Mouse (Mus musculus): Measurements from ENCODE around the gene Magt1. TPM values are rescaled to one million over a fixed set of nuclear protein-coding genes. Genes with fewer than 3 reads are reported as not detected.
"Not testable (repeated sequence)": the region's sequence is repeated elsewhere in the genome, so short reads cannot be mapped to it uniquely, and the experiment has no call there.

Gene Magt1
- total and polyA plus RNA-seq, 3 experiments, result 48.5 to 78.4 (median 55.1) TPM

DNA sequence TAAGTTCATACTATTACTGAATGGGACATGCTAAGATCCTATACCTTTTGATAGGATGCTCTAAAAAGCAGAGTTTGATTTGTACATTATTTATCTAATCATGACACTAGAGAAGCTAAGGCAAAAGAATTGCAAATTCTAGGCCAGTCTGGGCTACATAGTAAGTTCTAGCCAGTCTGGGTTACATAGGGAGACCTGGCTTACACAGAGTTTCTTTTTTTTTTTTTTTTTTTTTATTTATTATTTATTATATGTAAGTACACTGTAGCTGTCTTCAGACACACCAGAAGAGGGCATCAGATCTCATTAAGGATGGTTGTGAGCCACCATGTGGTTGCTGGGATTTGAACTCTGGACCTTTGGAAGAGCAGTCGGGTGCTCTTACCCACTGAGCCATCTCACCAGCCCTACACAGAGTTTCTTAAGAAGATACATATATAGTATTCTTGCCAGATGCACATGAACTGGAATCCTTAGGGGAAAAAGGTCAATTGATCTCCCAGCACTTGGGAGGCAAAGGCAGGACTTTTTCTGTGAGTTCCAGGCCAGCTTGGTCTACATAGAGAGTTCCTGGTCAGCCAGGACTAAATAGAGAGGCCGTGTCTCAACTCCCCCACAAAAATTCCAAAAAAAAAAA, 3.2 kb upstream of the Magt1 start:
- dilution Hi-C loops (cut with MboI; ENCODE audit: extremely low pct_ligation_motif_present, extremely low pct_unique_long_range_greater_than_20kb, low sequenced_read_pairs); H3K27ac ChIP-seq (ENCODE audit: insufficient read depth, low read depth): not testable (repeated sequence)
- peak overlapping the region in 2 of 3 experiments; percentile 62 to 76 for H3K4me3 ChIP-seq (replicated peaks in 1 of 3; ENCODE audit: low read depth in 2 of 3, low read length in 2 of 3, poor library complexity in 1 of 3)

GRCm38 (mm10) chrX:106013217-106013616, 1.5 kb upstream of the Magt1 start:
- peak; percentile 68 for DNase-seq (ENCODE audit: extremely low read depth)
- no peaks in the 10 kb centered on the region for H3K27me3 ChIP-seq (replicated peaks)

More for the DNA sequence above, 3.2 kb upstream of the Magt1 start:
- TF ChIP-seq TBP (conservative IDR thresholded peaks at IDR 0.05; ENCODE audit: low read depth, low read length), result peak; percentile 90
- TF ChIP-seq ZNF384 (IDR thresholded peaks at IDR 0.05; ENCODE audit: low read depth, low read length), result 0 out of 2 replicates have a peak, but pooled peaks have one; percentile 17
- TF ChIP-seq MAFK (IDR thresholded peaks at IDR 0.05; ENCODE audit: insufficient replicate concordance, low read length), result peak; percentile 35; the same call in 1 of the 2 replicates
- H3K9ac ChIP-seq (ENCODE audit: insufficient read depth, low read depth), result peak overlapping the region; percentile 81; the same call in 1 of the 2 replicates
- H3K27me3 ChIP-seq (replicated peaks); H3K4me1 ChIP-seq (ENCODE audit: control insufficient read depth in 1 of 2, insufficient read depth in 2 of 2); DNase-seq (ENCODE audit: extremely low read depth); H3K9me3 ChIP-seq (replicated peaks; ENCODE audit: low read length): not testable (repeated sequence)
- peak overlapping the region; percentile 5; the same call in 1 of the 2 replicates for H3K4me2 ChIP-seq (ENCODE audit: insufficient read depth, low read depth, poor library complexity, severe bottlenecking)
- H3K36me3 ChIP-seq (replicated peaks in 1 of 2; ENCODE audit: control insufficient read depth in 1 of 2, insufficient read depth in 1 of 2, low read length in 1 of 2), result peaks cover 11 to 12% of the 10 kb centered on the region in 2 experiments
- in situ Hi-C loops (cut with MboI; ENCODE audit: low pct_ligation_motif_present, low pct_unique_long_range_greater_than_20kb, low sequenced_read_pairs), result loop anchor here (5.0 to 10.0 kb wide), 2 partner anchors 90 to 152 kb away; partner anchors contain the start of gene Atrx
- H3K79me2 ChIP-seq (replicated peaks; ENCODE audit: control insufficient read depth, extremely low read depth, insufficient read depth, poor library complexity, severe bottlenecking), result peaks cover 19% of the 10 kb centered on the region

More at GRCm38 (mm10) chrX:106013217-106013616, 1.5 kb upstream of the Magt1 start:
- H3K79me2 ChIP-seq (replicated peaks; ENCODE audit: control insufficient read depth, extremely low read depth, insufficient read depth, poor library complexity, severe bottlenecking), result peaks cover 32% of the 10 kb centered on the region
- peak overlapping the region; percentile 36; the same call in 1 of the 2 replicates for H3K4me2 ChIP-seq (ENCODE audit: insufficient read depth, low read depth, poor library complexity, severe bottlenecking)
- dilution Hi-C loops (cut with MboI; ENCODE audit: extremely low pct_ligation_motif_present, extremely low pct_unique_long_range_greater_than_20kb, low sequenced_read_pairs) (no loop called here), in situ Hi-C loops (cut with MboI; ENCODE audit: low pct_ligation_motif_present, low pct_unique_long_range_greater_than_20kb, low sequenced_read_pairs) (loop anchor here (10.0 kb wide), 1 partner anchor 88 kb away; the partner anchor contains the start of gene Atrx)
- TF ChIP-seq MAX (IDR thresholded peaks at IDR 0.05; ENCODE audit: low read length) (peak; percentile 44; the same call in 1 of the 2 replicates), RAD21 (IDR thresholded peaks at IDR 0.05; ENCODE audit: low read depth, low read length) (peak; percentile 47), ZNF384 (IDR thresholded peaks at IDR 0.05; ENCODE audit: low read depth, low read length) (peak; percentile 78), CTCF (conservative IDR thresholded peaks at IDR 0.05 in 1 of 2, IDR thresholded peaks at IDR 0.05 in 1 of 2; ENCODE audit: low read depth in 2 of 2, low read length in 2 of 2) (peak; percentile 12 to 72; a peak in 2 of 4 replicates), MXI1 (IDR thresholded peaks at IDR 0.05; ENCODE audit: low read depth, low read length) (no peak), BHLHE40 (IDR thresholded peaks at IDR 0.05; ENCODE audit: low read depth, low read length) (no peak), USF2 (conservative IDR thresholded peaks at IDR 0.05; ENCODE audit: low read depth, low read length) (no peak), MEF2A (IDR thresholded peaks at IDR 0.05; ENCODE audit: borderline replicate concordance, low read depth, low read length) (no peak), GABPA (IDR thresholded peaks at IDR 0.05; ENCODE audit: insufficient replicate concordance, low read depth, low read length) (no peak), TBP (conservative IDR thresholded peaks at IDR 0.05; ENCODE audit: low read depth, low read length) (no peak), SMC3 (IDR thresholded peaks at IDR 0.05; ENCODE audit: low read depth, low read length) (peak; percentile 36; the same call in 1 of the 2 replicates), MAZ (IDR thresholded peaks at IDR 0.05; ENCODE audit: low read depth, low read length) (no peak), E2F4 (IDR thresholded peaks at IDR 0.05; ENCODE audit: insufficient replicate concordance, low read depth, low read length) (no peak), JUN (IDR thresholded peaks at IDR 0.05; ENCODE audit: insufficient read depth, low read depth, low read length) (no peak), ZC3H11A (IDR thresholded peaks at IDR 0.05; ENCODE audit: low read depth, low read length) (no peak), KAT2A (IDR thresholded peaks at IDR 0.05; ENCODE audit: insufficient replicate concordance, low read length) (no peak), UBTF (IDR thresholded peaks at IDR 0.05; ENCODE audit: low read depth, low read length) (no peak), NRF1 (IDR thresholded peaks at IDR 0.05; ENCODE audit: low read depth, low read length) (no peak), EP300 (IDR thresholded peaks at IDR 0.05; ENCODE audit: low read length) (no peak), MYC (IDR thresholded peaks at IDR 0.05; ENCODE audit: low read depth, low read length) (peak; percentile 96), JUND (conservative IDR thresholded peaks at IDR 0.05; ENCODE audit: low read depth, low read length) (no peak), ETS1 (conservative IDR thresholded peaks at IDR 0.05; ENCODE audit: low read depth, low read length) (no peak), SIN3A (IDR thresholded peaks at IDR 0.05; ENCODE audit: low read length) (no peak)
- H3K4me3 ChIP-seq (replicated peaks in 1 of 3; ENCODE audit: low read depth in 2 of 3, low read length in 2 of 3, poor library complexity in 1 of 3), result no peak overlapping the region
- no peaks in the 10 kb centered on the region for H3K9me3 ChIP-seq (replicated peaks; ENCODE audit: low read length)
- H3K27ac ChIP-seq (ENCODE audit: insufficient read depth, low read depth), result no peak overlapping the region
- no peak overlapping the region for H3K9ac ChIP-seq (ENCODE audit: insufficient read depth, low read depth)
- peaks cover 0 to 4% of the 10 kb centered on the region in 2 experiments; a peak in 2 of 4 replicates for H3K4me1 ChIP-seq (ENCODE audit: control insufficient read depth in 1 of 2, insufficient read depth in 2 of 2)
- peaks cover 0 to 3% of the 10 kb centered on the region in 2 experiments for H3K36me3 ChIP-seq (replicated peaks in 1 of 2; ENCODE audit: control insufficient read depth in 1 of 2, insufficient read depth in 1 of 2, low read length in 1 of 2)
